Mouse (Mus musculus) hindbrain, embryonic 12.5 days (tissue): ENCODE data around the gene Cenpu. TPM values are rescaled to one million over a fixed set of nuclear protein-coding genes. Genes with fewer than 3 reads are reported as not detected.

Experiments used
- ATAC-seq: fragments of 200-750 bp; cut with Nextera tagmentation; 2 replicates; pipeline ENCODE4 v1.8.0; 2017; ENCODE audit warnings: moderate TSS enrichment; ENCODE audit not compliant: low FRiP score
- H3K27ac ChIP-seq: fragments of 300-500 bp; sonication (generic); 2 replicates; pipeline ENCODE4 v1.5.1; 2016; ENCODE audit warnings: mild to moderate bottlenecking
- H3K27me3 ChIP-seq: fragments of 300-500 bp; sonication (generic); 2 replicates; pipeline ENCODE4 v1.6.1; 2016; ENCODE audit warnings: mild to moderate bottlenecking
- H3K36me3 ChIP-seq: fragments of 300-500 bp; sonication (generic); 2 replicates; pipeline ENCODE4 v1.6.1; 2016; ENCODE audit warnings: mild to moderate bottlenecking
- H3K4me1 ChIP-seq: fragments of 300-500 bp; sonication (generic); 2 replicates; pipeline ENCODE4 v1.6.1; 2016
- H3K4me2 ChIP-seq: fragments of 300-500 bp; sonication (generic); replicated peaks from 2 replicates; pipeline ENCODE4 v1.6.1; 2016; ENCODE audit warnings: mild to moderate bottlenecking
- H3K4me3 ChIP-seq: fragments of 300-500 bp; sonication (generic); 2 replicates; pipeline ENCODE4 v1.5.1; 2016; ENCODE audit warnings: mild to moderate bottlenecking
- H3K9ac ChIP-seq: fragments of 300-500 bp; sonication (generic); 2 replicates; pipeline ENCODE4 v1.6.1; 2016; ENCODE audit warnings: mild to moderate bottlenecking, moderate library complexity
- H3K9me3 ChIP-seq: fragments of 300-500 bp; sonication (generic); replicated peaks from 2 replicates; pipeline ENCODE4 v1.6.1; 2016; ENCODE audit warnings: mild to moderate bottlenecking
- WGBS: fragments of 180-500 bp; shearing (Covaris S2); methylation state at CpG from one replicate; pipeline ENCODE4 v1.1.7; 2016; 5-methylcytosine and 5-hydroxymethylcytosine counted together
- polyA plus RNA-seq: library from polyadenylated mRNA; unstranded; fragments of >200 nt; fragmentation: Nextera tagmentation; extraction: Ambion mirVana; gene quantifications from 2 replicates; pipeline ENCODE4 v1.2.1, GENCODE M21; 2016

Gene Cenpu
- polyA plus RNA-seq, 1 experiment from 2014 or later: 16.2 TPM

DNA sequence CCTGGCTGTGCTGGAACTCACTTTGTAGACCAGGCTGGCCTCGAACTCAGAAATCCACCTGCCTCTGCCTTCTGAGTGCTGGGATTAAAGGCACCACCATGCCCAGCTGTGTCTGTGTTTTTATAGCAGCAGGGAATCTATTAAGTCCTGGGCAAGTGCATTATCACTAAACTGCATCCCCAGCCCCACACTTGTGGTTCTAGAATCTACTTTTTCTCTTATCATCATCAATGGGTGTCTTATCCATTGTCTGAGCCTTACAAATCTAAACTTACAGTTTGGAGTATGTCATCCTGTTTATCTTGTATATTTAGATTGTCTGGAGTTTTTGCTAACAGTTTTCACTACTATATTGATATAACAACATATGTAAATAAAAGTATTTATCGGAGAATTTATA, 36.8 kb downstream of the Cenpu start:
- H3K4me1 ChIP-seq: no peaks in the 10 kb centered on the region
- H3K9ac ChIP-seq: no peak overlapping the region
- H3K36me3 ChIP-seq: peaks cover 6% of the 10 kb centered on the region; the same call in 1 of the 2 replicates
- no peak overlapping the region for H3K4me2 ChIP-seq
- 100% methylated on average over 2 of the region's 2 CpGs for WGBS
- no peaks in the 10 kb centered on the region for H3K9me3 ChIP-seq
- H3K4me3 ChIP-seq: no peak overlapping the region
- H3K27me3 ChIP-seq: no peaks in the 10 kb centered on the region
- no peak overlapping the region for H3K27ac ChIP-seq
- no peak for ATAC-seq

DNA sequence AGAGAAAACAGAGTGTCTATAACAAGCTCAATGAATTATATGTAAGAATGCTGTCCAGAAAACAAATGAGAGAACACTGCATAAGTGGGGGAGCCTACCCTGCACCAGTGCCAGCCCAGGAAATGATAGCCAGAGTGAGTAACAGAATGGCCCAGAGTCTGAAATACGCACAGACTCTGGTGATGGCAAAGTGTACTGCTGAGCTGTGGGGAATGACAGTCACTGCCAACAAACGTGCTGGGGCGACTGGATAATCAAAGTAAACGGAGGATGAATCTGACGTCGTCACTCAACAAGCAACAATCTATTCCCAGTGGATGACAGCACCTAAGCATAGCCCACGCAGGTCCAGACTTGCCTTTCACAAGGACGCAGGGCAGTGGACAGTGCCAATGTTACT, 41.2 kb downstream of the Cenpu start:
- 85% methylated on average over 8 of the region's 8 CpGs for WGBS
- no peak overlapping the region for H3K4me3 ChIP-seq
- H3K9ac ChIP-seq: no peak overlapping the region
- H3K36me3 ChIP-seq: 0 out of 2 replicates have a peak, but pooled peaks cover 7% of the 10 kb centered on the region
- no peak for ATAC-seq
- no peak overlapping the region for H3K4me2 ChIP-seq
- no peaks in the 10 kb centered on the region for H3K27me3 ChIP-seq
- no peaks in the 10 kb centered on the region for H3K4me1 ChIP-seq
- H3K9me3 ChIP-seq: no peaks in the 10 kb centered on the region
- H3K27ac ChIP-seq: no peak overlapping the region

DNA sequence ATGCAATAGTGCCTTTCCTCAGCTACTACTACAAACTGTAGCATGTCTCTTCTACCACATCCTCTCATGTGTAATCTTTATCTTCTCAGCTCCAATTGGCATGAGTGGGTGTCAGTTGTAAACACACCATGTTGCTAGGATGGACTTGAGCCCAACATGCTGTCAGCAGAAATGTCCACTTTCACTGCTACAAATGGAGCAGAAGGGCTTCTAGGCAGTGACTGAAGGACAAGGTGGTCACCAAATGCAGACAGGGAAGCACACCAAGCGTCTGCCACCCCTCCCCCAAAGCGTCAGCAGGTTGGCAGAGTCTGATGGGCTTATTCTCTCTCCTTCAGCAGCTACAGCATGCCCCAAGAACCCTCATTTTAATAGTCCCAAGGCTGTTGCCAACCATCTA, 41.9 kb downstream of the Cenpu start:
- Histone ChIP-seq H3K9ac (no peak overlapping the region), H3K27me3 (no peaks in the 10 kb centered on the region), H3K9me3 (no peaks in the 10 kb centered on the region), H3K4me2 (no peak overlapping the region), H3K4me3 (no peak overlapping the region), H3K36me3 (0 out of 2 replicates have a peak, but pooled peaks cover 7% of the 10 kb centered on the region), H3K4me1 (no peaks in the 10 kb centered on the region), H3K27ac (no peak overlapping the region)
- 88% methylated on average over 2 of the region's 2 CpGs for WGBS
- no peak for ATAC-seq

DNA sequence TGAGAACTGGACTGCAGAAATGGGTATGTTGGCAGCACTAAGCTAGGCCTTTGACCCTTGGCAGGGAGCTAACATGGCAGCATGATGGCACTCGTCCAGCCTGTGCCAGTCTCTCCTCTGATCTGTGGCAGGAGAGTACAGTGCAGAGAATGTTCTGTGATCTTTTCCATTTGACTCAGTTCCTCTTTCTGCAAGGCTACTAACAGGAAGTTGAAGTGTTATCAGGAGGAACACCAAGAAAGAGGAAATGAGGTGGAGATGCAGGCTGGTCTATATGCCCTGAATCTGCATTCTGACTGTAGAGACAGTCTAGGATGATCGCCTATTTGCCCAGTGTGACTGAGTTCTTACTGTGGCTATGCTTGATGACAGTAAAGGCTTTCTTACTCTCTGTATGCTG, 43.8 kb downstream of the Cenpu start:
- H3K4me3 ChIP-seq: no peak overlapping the region
- H3K36me3 ChIP-seq: 0 out of 2 replicates have a peak, but pooled peaks cover 9% of the 10 kb centered on the region
- no peaks in the 10 kb centered on the region for H3K27me3 ChIP-seq
- H3K27ac ChIP-seq: no peak overlapping the region
- no peak overlapping the region for H3K9ac ChIP-seq
- 95% methylated on average over 2 of the region's 2 CpGs for WGBS
- no peaks in the 10 kb centered on the region for H3K4me1 ChIP-seq
- no peak overlapping the region for H3K4me2 ChIP-seq
- H3K9me3 ChIP-seq: no peaks in the 10 kb centered on the region
- no peak for ATAC-seq

DNA sequence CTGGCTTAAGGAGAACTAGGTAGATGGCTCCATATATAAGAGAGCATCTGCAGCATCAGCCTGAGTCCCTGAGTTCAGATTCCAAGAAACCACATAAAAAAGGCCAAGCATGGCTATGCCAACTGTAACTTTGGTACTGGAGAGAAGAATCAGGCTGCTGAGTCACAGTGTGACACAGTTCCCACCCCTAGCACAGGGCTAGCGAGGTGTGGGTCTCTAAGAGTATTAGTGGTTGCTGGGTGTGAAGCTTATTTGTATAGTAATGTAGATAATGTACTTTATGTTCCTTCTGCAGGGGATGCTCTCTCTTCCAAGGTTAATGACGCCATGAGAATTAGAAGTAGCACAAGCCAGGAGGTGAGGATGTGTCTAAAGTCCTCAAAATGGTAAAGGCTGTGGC, 44.7 kb downstream of the Cenpu start:
- Histone ChIP-seq H3K27ac (no peak overlapping the region), H3K9me3 (no peaks in the 10 kb centered on the region), H3K27me3 (no peaks in the 10 kb centered on the region), H3K36me3 (0 out of 2 replicates have a peak, but pooled peaks cover 9% of the 10 kb centered on the region), H3K4me3 (no peak overlapping the region), H3K9ac (no peak overlapping the region), H3K4me2 (no peak overlapping the region), H3K4me1 (no peaks in the 10 kb centered on the region)
- ATAC-seq: no peak
- WGBS: 91% methylated on average over 2 of the region's 2 CpGs

DNA sequence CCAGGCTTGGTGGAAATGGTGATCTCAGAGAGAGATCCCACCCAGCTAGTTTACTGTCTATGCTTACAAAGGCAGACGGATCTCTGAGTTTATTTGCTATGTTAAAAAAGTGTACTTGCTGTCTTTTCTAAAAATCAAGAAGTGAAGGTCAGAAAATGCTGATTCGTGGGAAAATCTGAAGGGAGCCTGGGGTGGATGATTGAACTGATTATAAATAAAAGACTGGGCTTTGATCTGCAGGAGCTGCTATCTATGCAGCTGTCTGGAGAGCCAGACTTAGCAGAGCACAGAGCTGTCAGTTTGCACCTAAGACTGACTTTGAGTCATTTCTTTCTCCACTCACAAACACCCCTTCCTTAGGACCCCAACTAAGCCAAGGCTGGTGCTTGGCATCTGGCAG, 45.6 kb downstream of the Cenpu start:
- Histone ChIP-seq H3K9ac (no peak overlapping the region), H3K4me2 (no peak overlapping the region), H3K4me1 (no peaks in the 10 kb centered on the region), H3K9me3 (no peaks in the 10 kb centered on the region), H3K27me3 (no peaks in the 10 kb centered on the region), H3K4me3 (no peak overlapping the region), H3K36me3 (0 out of 2 replicates have a peak, but pooled peaks cover 9% of the 10 kb centered on the region), H3K27ac (no peak overlapping the region)
- 88% methylated on average over 2 of the region's 2 CpGs for WGBS
- no peak for ATAC-seq

DNA sequence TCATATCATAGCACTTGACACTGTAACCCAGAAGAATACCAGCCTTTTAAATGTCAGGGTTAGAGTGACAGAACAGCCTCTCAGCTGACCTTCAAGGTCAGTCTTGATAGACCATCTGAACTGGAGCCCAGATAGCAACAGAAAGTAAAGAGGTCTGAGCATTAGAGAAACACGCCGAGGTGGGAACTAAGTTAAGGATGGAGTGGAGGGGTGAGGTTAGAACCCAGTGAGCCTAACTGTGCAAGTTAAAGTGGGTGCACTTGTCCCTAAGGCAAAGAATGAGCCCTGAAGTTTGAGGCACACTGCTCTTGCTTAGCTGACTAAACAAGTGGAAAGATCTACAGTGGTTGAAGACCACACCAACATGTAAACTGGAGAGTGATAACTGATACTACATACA, 46.3 kb downstream of the Cenpu start:
- Histone ChIP-seq H3K4me2 (no peak overlapping the region), H3K4me3 (no peak overlapping the region), H3K9ac (no peak overlapping the region), H3K36me3 (0 out of 2 replicates have a peak, but pooled peaks cover 9% of the 10 kb centered on the region), H3K27ac (no peak overlapping the region), H3K27me3 (no peaks in the 10 kb centered on the region), H3K4me1 (no peaks in the 10 kb centered on the region), H3K9me3 (no peaks in the 10 kb centered on the region)
- WGBS: 77% methylated on average over 2 of the region's 2 CpGs
- ATAC-seq: no peak

DNA sequence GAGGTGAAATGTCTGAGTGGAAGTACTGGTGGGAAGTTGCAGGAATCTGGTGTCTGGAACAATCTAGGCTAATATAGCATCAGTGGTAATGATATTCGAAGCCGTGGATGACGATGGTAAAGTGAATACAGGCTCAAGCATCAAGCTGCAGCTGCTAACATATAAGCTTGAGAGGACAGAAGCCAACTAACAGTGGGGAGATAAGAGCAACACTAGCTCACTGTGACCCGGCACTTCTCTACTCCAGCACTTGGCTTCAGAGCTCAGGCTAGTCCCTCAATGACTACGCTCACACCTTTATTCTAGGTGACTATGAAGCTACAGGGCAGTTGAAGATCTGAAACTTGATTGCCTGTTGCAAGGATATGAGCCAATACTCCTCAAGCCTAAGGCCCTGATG, 46.9 kb downstream of the Cenpu start:
- Histone ChIP-seq H3K4me1 (no peaks in the 10 kb centered on the region), H3K4me3 (no peak overlapping the region), H3K27ac (no peak overlapping the region), H3K9ac (no peak overlapping the region), H3K9me3 (no peaks in the 10 kb centered on the region), H3K4me2 (no peak overlapping the region), H3K36me3 (0 out of 2 replicates have a peak, but pooled peaks cover 9% of the 10 kb centered on the region), H3K27me3 (no peaks in the 10 kb centered on the region)
- 94% methylated on average over 5 of the region's 5 CpGs for WGBS
- no peak for ATAC-seq

DNA sequence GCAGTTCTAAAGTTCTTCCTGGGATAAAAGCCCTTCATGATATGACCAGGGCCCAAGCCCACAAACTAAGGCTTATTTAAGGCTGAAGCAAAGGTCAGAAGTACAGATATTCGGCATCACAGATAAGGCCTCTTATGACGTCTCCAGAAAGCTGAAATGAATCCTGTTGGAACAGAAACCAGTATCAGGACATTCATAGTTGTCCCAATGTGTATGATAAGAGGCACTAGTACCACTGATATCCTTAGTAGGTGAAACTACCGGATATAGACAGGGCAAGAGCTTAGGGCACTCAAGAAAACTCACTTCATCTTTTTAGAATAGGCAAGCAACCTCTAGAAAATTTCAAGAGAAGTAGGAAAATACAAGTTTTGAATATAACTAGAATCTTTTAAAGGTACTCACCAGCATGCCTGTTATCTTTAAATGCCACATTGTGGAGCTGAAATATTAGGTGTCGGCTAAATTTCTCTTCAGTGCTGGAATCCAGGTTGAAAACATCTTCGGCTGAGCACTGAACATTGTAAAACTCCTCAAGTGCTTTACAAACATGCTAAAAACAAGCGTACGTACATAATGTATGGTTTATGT, 47.6 kb downstream of the Cenpu start:
- Histone ChIP-seq H3K27me3 (no peaks in the 10 kb centered on the region), H3K4me2 (no peak overlapping the region), H3K4me3 (no peak overlapping the region), H3K27ac (no peak overlapping the region), H3K36me3 (0 out of 2 replicates have a peak, but pooled peaks cover 9% of the 10 kb centered on the region), H3K9me3 (no peaks in the 10 kb centered on the region), H3K4me1 (no peaks in the 10 kb centered on the region), H3K9ac (no peak overlapping the region)
- whole genome bisulfite sequencing: 93% methylated on average over 7 of the region's 7 CpGs
- ATAC-seq: no peak

DNA sequence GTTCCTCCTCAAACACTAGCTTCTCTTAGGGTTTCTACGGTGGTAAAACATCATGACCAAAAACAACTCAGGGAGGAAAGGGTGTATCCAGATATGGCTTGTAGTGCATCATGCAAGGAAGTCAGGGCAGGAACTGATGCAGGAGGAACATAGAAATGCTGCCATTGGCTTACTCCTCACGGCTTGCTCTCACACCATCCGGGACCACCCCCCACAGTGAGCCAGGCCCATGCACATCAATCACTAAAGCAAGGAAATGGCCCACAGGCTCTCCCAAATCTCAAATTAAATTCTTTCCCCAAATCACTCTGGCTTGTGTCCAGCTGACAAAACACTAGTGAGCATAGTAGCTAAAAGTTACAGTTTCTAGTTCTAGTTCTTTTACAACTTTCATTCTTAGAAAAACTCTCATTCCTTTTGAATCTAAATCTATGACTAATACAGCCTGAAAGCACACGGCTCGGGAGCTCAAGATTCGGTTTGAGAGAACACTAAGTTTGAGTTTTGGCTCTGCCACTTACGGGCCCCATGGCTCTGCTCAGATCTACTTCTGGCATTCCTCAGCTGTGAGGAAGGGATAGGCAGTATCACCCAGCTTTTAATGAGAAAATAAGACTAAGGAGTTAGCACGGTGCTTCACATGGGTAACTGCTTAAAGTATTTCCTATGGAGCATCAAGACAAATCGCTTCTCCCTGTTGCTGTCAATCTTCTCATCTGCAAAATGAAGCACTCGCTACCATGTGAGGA, 49.3 kb downstream of the Cenpu start:
- Histone ChIP-seq H3K4me2 (no peak overlapping the region), H3K9me3 (no peaks in the 10 kb centered on the region), H3K27ac (no peak overlapping the region), H3K9ac (no peak overlapping the region), H3K4me1 (no peaks in the 10 kb centered on the region), H3K36me3 (0 out of 2 replicates have a peak, but pooled peaks cover 14% of the 10 kb centered on the region), H3K27me3 (no peaks in the 10 kb centered on the region), H3K4me3 (no peak overlapping the region)
- WGBS: 62% methylated on average over 10 of the region's 10 CpGs
- no peak for ATAC-seq

DNA sequence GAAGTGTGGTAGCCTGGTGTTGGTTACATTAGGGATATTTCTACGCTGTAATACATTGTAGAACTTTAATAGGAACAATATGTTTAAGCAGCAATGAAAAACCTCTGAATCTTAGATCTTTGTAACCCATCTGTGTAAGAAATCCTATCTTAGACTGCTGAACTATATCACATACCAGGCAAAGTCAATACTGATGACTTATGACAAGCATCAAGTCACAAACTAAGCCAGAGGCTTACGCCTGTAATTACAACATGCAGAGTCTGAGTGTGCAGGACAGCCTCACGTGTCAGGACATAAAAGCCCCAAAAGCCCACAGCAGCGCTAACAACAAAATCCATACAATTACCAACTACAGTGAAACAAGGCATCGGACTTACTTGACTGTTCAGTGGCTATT, 51.8 kb downstream of the Cenpu start:
- Histone ChIP-seq H3K4me1 (no peaks in the 10 kb centered on the region), H3K36me3 (0 out of 2 replicates have a peak, but pooled peaks cover 11% of the 10 kb centered on the region), H3K9ac (no peak overlapping the region), H3K4me2 (no peak overlapping the region), H3K27ac (no peak overlapping the region), H3K4me3 (no peak overlapping the region), H3K27me3 (no peaks in the 10 kb centered on the region), H3K9me3 (no peaks in the 10 kb centered on the region)
- WGBS: 80% methylated on average over 5 of the region's 5 CpGs
- no peak for ATAC-seq

DNA sequence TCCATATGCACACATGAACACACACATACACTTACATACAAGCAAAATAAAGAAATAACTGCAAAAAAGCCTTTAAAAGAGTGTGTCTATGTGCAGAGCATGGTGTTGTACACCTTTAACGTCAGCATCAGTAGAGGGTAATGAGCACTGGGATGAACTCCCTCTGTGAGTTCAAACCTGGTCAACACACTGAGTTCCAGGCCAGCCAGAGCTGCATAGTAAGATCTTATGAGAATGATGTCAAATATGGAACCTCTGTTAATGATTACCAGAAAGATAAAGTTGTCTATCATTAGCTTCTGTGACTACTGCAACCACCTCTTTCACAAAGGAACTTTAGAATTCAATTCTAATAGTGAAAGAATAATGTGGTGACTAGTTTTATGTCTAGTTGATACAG, 55.1 kb downstream of the Cenpu start:
- Histone ChIP-seq H3K27me3 (no peaks in the 10 kb centered on the region), H3K9ac (no peak overlapping the region), H3K36me3 (0 out of 2 replicates have a peak, but pooled peaks cover 7% of the 10 kb centered on the region), H3K9me3 (no peaks in the 10 kb centered on the region), H3K4me1 (no peaks in the 10 kb centered on the region), H3K4me3 (no peak overlapping the region), H3K4me2 (no peak overlapping the region), H3K27ac (no peak overlapping the region)
- WGBS: 75% methylated on average over 1 of the region's 1 CpGs
- no peak for ATAC-seq

DNA sequence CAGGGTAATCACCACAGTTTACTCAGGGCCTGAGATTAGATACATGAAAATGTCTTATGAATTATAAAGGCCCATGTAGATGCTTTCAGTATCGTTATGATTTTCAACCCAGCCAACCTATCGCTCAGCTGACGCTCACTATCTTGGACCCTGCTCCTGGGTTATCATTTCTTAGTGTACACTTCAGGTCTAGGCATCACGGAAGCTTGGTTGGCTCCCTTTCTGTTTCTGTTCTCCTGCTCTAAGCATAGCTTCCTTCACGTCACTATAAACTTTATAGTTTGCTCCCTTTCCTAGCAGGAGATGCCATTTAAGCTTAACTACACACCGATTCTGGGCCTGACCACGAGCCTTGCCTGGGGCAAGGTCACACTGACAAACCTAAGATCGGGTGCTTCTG, 59.7 kb downstream of the Cenpu start:
- Histone ChIP-seq H3K27me3 (no peaks in the 10 kb centered on the region), H3K4me3 (no peak overlapping the region), H3K36me3 (0 out of 2 replicates have a peak, but pooled peaks cover 2% of the 10 kb centered on the region), H3K27ac (no peak overlapping the region), H3K9ac (no peak overlapping the region), H3K9me3 (no peaks in the 10 kb centered on the region), H3K4me2 (no peak overlapping the region), H3K4me1 (peaks cover 6% of the 10 kb centered on the region; the same call in 1 of the 2 replicates)
- ATAC-seq: no peak
- 91% methylated on average over 8 of the region's 8 CpGs for WGBS
